Mouse (Mus musculus) embryonic stem cell, embryonic (primary cell): ENCODE results near the gene Mycbpap.

ENCODE experiments used
- CTCF ChIA-PET, 4 experiments: fragments of 300-600 bp in 2 of 4; fragments of 350-600 bp in 2 of 4; sonication (Branson Sonifier 250); formaldehyde crosslinking; loops; one replicate each; lab custom pipeline; 2022; ENCODE audit warnings: inconsistent platforms in 2 of 4; lab: Charles Lee
- POLR2A ChIA-PET, 4 experiments: fragments of 300-600 bp in 2 of 4; fragments of 350-600 bp in 2 of 4; sonication (Branson Sonifier 250); formaldehyde crosslinking; loops; one replicate each; lab custom pipeline; 2022; ENCODE audit warnings: antibody characterized with exemption in 4 of 4, inconsistent platforms in 1 of 4; lab: Charles Lee

Mycbpap gene

GRCm38 (mm10) chr11:94521219-94521843 is at the start of gene Mycbpap:
Gene Mycbpap (minus strand): TSS chr11:94521742.
- CTCF ChIA-PET = interaction anchor here in 2 of 4 experiments (0.5 to 0.6 kb wide), 2 partner anchors 35 to 553 kb away, joined by 3 read pairs; partner anchors contain the start of gene Nme1 (in 1 of the 2)

GRCm38 (mm10) chr11:94570612-94571011 is 49.1 kb upstream of the Mycbpap start:
- POLR2A ChIA-PET = interaction anchor here in 2 of 4 experiments (1.2 to 1.3 kb wide), 2 partner anchors 32 to 360 kb away, joined by 3 to 4 read pairs; no protein-coding TSS in a partner anchor

More at GRCm38 (mm10) chr11:94521219-94521843, at the start of gene Mycbpap:
- POLR2A ChIA-PET = interaction anchor here in 1 of 4 experiments (0.6 kb wide), 1 partner anchor 72 kb away, joined by 3 read pairs; no protein-coding TSS in a partner anchor

DNA sequence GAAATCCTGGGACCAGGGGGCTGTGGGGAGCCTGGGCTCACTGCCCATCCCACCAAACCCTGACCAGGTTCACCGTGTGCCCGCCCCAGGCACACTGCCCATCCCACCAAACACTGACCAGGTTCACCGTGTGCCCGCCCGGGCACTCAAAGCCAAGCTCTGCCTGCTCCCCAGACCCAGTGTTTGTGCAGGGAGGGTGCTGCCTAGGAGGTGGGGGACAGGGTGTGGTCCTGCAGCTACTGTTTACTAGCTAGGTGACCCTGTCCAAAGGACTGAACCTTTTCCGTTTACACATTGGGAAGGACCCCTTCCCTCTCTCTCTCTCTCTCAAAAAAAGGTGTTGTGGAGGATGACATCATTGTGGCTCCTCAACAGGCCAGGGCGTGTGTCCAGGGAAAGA is 45.8 kb upstream of the Mycbpap start:
- CTCF ChIA-PET = interaction anchor here in 2 of 4 experiments (0.7 to 1.5 kb wide), 2 partner anchors 19 to 209 kb away, joined by 3 to 4 read pairs; partner anchors contain the start of gene Rsad1 (in 1 of the 2)
- POLR2A ChIA-PET = interaction anchor here in 1 of 4 experiments (1.1 to 1.3 kb wide), 2 partner anchors 14 to 245 kb away, joined by 3 to 5 read pairs; partner anchors contain the start of gene Luc7l3

More at GRCm38 (mm10) chr11:94570612-94571011, 49.1 kb upstream of the Mycbpap start:
- CTCF ChIA-PET = interaction anchor here in 2 of 4 experiments (0.6 to 1.3 kb wide), 2 partner anchors 20 to 22 kb away, joined by 3 to 4 read pairs; partner anchors contain the start of gene Rsad1 (in 1 of the 2)

DNA sequence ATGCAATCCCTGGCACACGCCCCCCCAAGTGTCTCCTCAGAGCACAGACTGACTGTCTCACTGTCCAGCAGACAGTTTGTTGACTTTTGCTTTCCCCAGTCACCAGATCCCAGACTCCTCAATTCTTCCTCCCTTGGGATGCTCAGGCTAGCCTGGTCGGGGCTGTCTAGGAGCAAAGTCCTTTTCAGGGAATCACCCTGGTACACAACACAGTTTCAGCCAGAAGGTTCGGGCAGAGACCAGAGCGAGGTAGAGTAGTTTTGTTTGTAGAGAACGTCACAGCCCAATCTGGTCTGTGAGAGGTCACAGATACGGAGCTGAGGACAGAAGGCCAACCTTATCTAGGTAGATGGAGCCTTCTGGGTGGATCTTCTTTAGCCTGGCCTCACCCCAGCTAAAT is 45.0 kb upstream of the Mycbpap start:
- CTCF ChIA-PET = interaction anchor here in 1 of 4 experiments (0.5 kb wide), 1 partner anchor 301 kb away, joined by 3 read pairs; no protein-coding TSS in a partner anchor
- POLR2A ChIA-PET = interaction anchor here in 1 of 4 experiments (1.3 kb wide), 1 partner anchor 244 kb away, joined by 3 read pairs; the partner anchor contains the start of gene Luc7l3

DNA sequence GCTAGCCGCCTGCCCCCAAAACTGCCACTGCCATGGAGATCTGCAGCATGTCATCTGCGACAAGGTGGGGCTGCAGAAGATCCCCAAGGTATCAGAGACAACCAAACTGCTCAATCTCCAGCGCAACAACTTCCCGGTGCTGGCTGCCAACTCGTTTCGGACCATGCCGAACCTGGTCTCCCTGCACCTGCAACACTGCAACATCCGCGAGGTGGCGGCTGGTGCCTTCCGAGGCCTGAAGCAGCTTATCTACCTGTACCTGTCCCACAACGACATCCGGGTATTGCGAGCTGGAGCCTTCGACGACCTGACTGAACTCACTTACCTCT is 43.6 kb upstream of the Mycbpap start:
- CTCF ChIA-PET = interaction anchor here in 3 of 4 experiments (0.7 to 2.9 kb wide), 17 partner anchors 9 to 687 kb away, joined by 3 to 20 read pairs (median 3); partner anchors contain the start of genes Rsad1 (in 3 of the 3) and Lrrc59 (in 1 of the 3)
- POLR2A ChIA-PET = interaction anchor here in 3 of 4 experiments (0.6 to 2.1 kb wide), 9 partner anchors 9 to 237 kb away, joined by 3 to 6 read pairs (median 3); partner anchors contain the start of genes Ankrd40 (in 1 of the 3) and Lrrc59 (in 1 of the 3)

DNA sequence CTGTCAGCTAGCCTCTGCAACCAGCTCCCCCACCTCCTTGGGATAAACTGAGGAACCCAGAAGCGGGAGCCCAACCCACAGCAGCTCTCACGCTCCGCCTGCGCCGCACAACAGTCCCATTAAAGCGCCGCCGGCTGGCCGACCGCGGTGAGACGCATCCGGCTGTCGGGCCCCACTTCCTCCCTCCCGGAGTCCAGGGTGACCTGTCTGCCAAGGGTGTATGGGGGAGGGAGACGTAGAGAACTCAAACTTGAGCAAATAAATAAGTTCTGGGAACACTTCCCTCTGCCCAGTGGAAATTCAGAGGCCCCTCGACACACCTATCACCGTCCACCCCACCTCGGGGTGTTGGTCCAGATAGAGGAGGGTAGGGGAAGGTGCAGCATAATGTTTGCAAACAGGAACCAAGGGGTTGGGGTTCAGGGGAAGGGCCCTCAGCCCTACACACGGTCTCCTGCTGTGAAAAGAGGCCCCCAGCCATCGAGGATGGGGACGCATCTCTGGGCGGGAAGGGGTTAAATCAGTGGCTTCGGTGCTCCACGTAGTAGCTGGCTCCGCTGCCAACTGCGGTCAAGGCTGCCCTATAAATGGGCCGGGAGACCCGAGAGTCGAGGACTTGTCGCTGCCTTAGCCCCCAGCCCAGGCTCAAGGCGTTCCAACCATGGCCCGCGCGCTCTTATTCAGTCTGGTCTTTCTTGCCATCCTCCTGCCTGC is 43.1 kb upstream of the Mycbpap start, which contains the start of gene Chad:
Gene Chad (plus strand): TSS at position 611 of the 714 bp plus-strand sequence.
- ChIA-PET CTCF (interaction anchor here in 3 of 4 experiments (0.5 to 2.9 kb wide), 19 partner anchors 9 to 845 kb away, joined by 3 to 20 read pairs (median 3); partner anchors contain the start of genes Rsad1 (in 3 of the 3) and Lrrc59 (in 1 of the 3)), POLR2A (interaction anchor here (0.6 to 2.1 kb wide), 17 partner anchors 9 to 552 kb away, joined by 3 to 6 read pairs (median 3); partner anchors contain the start of genes Lrrc59 (in 2 of the 4), Ankrd40 (in 1 of the 4), Eme1 (in 1 of the 4) and Mrpl27 (in 1 of the 4))

- ChIA-PET POLR2A (interaction anchor here (0.6 to 2.1 kb wide), 12 partner anchors 9 to 804 kb away, joined by 3 to 6 read pairs (median 4); partner anchors contain the start of genes Lrrc59 (in 2 of the 4) and Tob1 (in 1 of the 4)), CTCF (interaction anchor here (0.5 to 2.9 kb wide), 10 partner anchors 10 to 846 kb away, joined by 3 to 20 read pairs (median 3); partner anchors contain the start of gene Rsad1 (in 2 of the 4))
Observed at GRCm38 (mm10) chr11:94563821-94564220, 42.3 kb upstream of the Mycbpap start.

DNA sequence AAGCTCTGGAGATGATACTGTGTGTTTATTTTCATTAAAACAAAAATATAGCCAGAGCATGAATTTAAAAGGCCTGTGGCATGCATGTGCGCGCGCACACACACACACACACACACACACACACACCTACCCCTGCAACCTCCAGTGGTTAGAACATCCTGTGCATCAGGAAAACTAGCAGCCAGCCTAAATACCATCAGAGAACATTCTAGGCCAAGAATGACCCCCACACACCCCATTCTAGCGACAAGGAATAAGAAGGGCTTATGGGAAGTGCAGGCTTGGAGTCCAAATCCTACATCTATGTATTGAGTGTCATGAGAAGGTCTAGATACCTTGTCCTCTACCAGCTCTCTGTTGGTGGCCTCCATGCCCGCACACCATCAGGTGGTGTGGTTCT is 41.8 kb upstream of the Mycbpap start:
- CTCF ChIA-PET = interaction anchor here in 3 of 4 experiments (0.5 to 2.9 kb wide), 7 partner anchors 11 to 299 kb away, joined by 3 to 20 read pairs (median 4); partner anchors contain the start of gene Rsad1 (in 2 of the 3)
- POLR2A ChIA-PET = interaction anchor here in 2 of 4 experiments (0.8 to 2.0 kb wide), 6 partner anchors 11 to 66 kb away, joined by 3 to 5 read pairs (median 4); partner anchors contain the start of gene Lrrc59 (in 1 of the 2)

GRCm38 (mm10) chr11:94558226-94558625 is 36.7 kb upstream of the Mycbpap start:
- ChIA-PET CTCF (no interaction called here), POLR2A (no interaction called here)

- POLR2A ChIA-PET = interaction anchor here in 2 of 4 experiments (0.6 to 1.1 kb wide), 4 partner anchors 23 to 251 kb away, joined by 3 read pairs; partner anchors contain the start of gene Lrrc59 (in 1 of the 2)
- CTCF ChIA-PET = interaction anchor here in 1 of 4 experiments (0.8 kb wide), 1 partner anchor 642 kb away, joined by 4 read pairs; no protein-coding TSS in a partner anchor
Observed at GRCm38 (mm10) chr11:94550442-94550744, 28.9 kb upstream of the Mycbpap start.

DNA sequence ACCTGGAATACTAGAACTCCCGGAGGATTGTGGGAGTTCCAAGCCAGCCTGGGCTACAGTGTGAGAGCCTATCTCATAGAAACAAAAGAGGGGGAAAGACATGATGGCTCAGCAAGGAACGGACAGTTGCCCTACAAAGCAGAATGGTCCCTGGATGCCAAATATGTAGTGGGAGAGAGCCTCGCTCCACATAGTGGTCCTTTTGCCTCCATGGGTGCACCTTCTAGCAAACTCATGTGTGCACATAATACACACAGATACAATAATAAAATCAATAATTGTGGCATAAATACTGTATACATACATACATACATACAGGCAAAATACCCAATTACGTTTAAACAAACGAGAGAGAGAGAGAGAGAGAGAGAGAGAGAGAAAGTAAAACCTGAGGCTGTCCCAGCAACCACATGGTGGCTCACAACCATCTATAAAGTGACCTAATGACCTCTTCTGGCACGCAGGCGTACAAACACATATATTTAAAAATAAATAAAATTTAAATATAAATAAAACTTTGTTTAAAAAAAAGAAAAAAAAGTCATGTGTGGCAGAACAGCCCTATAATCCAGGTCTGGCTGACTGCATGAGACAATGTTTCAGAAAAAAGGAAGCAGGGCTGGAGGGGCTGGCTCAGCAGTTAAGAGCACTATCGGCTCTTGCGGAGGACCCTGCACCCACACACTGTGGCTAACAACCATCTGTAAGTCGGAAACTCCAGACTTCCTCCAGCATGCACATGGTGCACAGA is 28.3 kb upstream of the Mycbpap start:
- CTCF ChIA-PET = interaction anchor here (0.5 to 1.8 kb wide), 6 partner anchors 15 to 631 kb away, joined by 3 to 16 read pairs (median 4); partner anchors contain the start of gene Chad (in 2 of the 4)
- POLR2A ChIA-PET = interaction anchor here in 2 of 4 experiments (0.6 to 1.1 kb wide), 5 partner anchors 22 to 316 kb away, joined by 3 to 6 read pairs (median 3); partner anchors contain the start of gene Ankrd40 (in 1 of the 2)

GRCm38 (mm10) chr11:94548888-94549690 is 27.5 kb upstream of the Mycbpap start, which contains the start of gene Rsad1:
Gene Rsad1 (minus strand): TSS chr11:94549255.
- CTCF ChIA-PET = interaction anchor here (0.5 to 1.8 kb wide), 46 partner anchors 10 to 631 kb away, joined by 3 to 16 read pairs (median 3); partner anchors contain the start of genes Chad (in 3 of the 4), Spata20 (in 3 of the 4), Lrrc59 (in 1 of the 4) and Xylt2 (in 1 of the 4)
- POLR2A ChIA-PET = interaction anchor here in 3 of 4 experiments (0.6 to 1.2 kb wide), 7 partner anchors 36 to 1411 kb away, joined by 3 to 6 read pairs (median 3); partner anchors contain the start of gene Ankrd40 (in 1 of the 3)

- ChIA-PET POLR2A (interaction anchor here in 2 of 4 experiments (0.5 to 1.2 kb wide), 5 partner anchors 35 to 1412 kb away, joined by 3 to 5 read pairs (median 3); partner anchors contain the start of gene Ankrd40 (in 1 of the 2)), CTCF (interaction anchor here (0.6 to 1.8 kb wide), 44 partner anchors 9 to 512 kb away, joined by 3 to 16 read pairs (median 3); partner anchors contain the start of genes Chad (in 3 of the 4), Spata20 (in 3 of the 4), Lrrc59 (in 2 of the 4) and Xylt2 (in 1 of the 4))
Observed at GRCm38 (mm10) chr11:94548041-94548784, 26.7 kb upstream of the Mycbpap start.

DNA sequence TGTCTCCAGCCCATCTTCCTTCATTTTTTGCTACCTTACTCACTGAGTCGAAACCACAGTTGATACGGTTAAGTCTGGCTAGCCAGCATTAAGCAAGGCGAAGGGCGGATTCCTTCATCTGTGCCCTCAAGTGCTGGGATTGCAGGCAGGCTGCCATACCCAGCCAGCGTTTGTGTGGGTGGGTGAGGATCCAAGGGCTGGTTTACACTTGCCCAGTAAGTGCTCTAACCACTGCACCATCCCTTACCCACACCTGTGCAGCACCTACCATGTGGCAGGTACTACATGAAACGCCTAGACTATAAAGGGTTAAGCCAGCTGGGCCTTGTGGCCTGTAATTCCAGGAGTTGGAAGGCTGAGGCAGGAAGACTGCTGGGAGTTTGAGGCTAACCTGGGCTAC is 25.7 kb upstream of the Mycbpap start:
- ChIA-PET CTCF (interaction anchor here in 2 of 4 experiments (0.6 to 1.5 kb wide), 3 partner anchors 56 to 511 kb away, joined by 3 to 4 read pairs (median 3); partner anchors contain the start of gene Lrrc59 (in 1 of the 2)), POLR2A (interaction anchor here in 2 of 4 experiments (1.0 to 1.3 kb wide), 2 partner anchors 17 to 57 kb away, joined by 3 read pairs; no protein-coding TSS in a partner anchor)
